Mouse (Mus musculus) spleen, postnatal 4 days (tissue): Measurements from ENCODE around the gene Rapgefl1.
"Not testable (repeated sequence)": the region's sequence is repeated elsewhere in the genome, so short reads cannot be mapped to it uniquely, and the experiment has no call there.

Experiments used
- DNase-seq, 2 experiments: peaks; one replicate each; pipeline ENCODE4 v3.0.0; 2022; ENCODE audit warnings: low spot score in 2 of 2

The Rapgefl1 gene

GRCm38 (mm10) chr11:98816706-98817239 lies 19.8 kb upstream of the Rapgefl1 start:
- no peak for DNase-seq

GRCm38 (mm10) chr11:98820968-98821367 lies 15.6 kb upstream of the Rapgefl1 start:
- DNase-seq, result no peak

- DNase-seq, result not testable (repeated sequence)
Measured at GRCm38 (mm10) chr11:98826071-98826470, 10.5 kb upstream of the Rapgefl1 start.

DNA sequence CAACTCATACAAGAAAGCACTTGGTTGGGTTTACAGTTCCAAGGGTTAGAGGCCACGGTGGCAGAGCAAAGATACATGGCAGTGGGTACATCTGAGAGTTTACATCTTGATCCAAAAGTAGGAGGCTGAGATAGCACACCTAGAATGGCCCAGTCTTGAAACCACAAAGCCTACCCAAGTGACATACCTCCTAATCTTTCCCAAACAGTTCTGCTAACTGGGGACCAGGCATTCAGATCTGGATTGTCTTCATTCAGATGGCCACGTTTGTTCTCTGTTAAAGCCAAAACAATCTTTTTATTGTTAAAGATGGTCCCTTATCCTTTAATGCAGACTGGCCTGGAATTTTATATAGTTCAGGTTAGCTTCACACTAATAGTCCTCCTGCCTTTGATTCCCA lies 8.7 kb upstream of the Rapgefl1 start:
- no peak for DNase-seq

DNA sequence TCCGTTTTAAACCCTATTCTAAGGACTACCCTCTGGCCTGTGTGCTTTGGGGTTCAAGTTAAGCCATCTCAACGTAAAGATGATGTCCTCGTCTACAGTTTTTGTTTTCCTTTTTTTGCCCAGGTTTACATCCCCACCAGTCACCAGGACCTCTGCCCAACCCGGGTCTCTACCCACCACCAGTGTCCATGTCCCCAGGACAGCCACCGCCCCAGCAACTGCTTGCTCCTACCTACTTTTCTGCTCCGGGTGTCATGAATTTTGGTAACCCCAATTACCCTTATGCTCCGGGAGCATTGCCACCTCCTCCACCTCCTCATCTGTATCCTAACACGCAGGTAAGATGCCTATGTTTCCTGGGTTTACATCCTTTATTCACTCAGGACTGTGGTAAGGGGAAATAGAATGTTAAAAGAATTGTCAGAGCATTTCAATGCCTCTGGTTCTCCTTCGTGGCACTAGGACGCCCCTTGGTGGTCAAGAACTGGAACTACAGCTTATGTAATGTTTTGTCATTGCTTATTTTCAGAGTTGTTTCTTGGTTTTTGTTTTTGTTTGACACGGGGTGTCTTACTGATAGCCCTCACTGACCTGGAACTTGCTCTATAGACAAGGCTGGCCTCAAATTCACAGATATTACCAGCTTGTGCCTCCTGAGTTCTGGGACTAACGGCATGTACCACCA lies 7.4 kb upstream of the Rapgefl1 start:
- DNase-seq, result peak; percentile 29 to 72

DNA sequence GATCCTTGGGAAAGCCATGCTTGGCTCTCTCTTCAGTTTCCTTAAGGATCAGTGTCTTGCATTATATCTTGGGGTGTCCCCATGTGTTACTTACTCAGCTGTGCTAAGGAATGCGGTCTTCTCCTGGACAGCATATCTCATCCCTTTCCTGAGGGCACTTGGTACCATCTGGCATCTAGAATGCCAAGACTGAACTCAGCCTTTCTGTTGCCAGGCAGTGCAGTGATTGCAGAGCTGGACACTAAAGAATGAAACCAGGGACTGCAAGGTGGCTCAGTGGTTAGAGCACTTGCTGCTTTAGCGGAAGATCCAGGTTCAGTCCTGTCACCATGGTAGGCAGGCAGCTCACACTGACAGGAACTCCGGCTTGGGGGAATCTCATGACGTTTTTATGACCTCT lies 6.7 kb upstream of the Rapgefl1 start:
- DNase-seq, result no peak

DNA sequence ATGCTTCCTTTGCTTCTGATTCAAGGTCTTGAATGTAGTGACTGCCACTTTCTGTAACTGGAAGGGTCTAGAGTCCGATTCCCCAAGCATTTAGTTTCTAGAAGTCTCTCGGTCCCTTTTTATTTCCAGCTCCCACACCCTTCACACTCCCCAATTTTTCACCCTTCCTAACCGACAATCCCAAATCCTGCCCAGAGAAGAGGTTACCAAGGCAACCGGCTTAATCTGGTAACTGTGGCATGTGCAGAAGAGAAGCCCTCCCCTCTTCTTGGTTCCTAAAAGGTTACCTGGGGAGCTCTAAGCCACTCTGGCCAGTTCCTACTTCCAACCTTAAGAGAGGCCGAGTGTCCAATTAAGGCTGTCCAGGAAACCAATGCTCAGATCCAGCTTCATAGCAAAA lies 1.3 kb upstream of the Rapgefl1 start:
- DNase-seq, result no peak

- no peak for DNase-seq
Measured at GRCm38 (mm10) chr11:98835725-98836124, 860 bp upstream of the Rapgefl1 start.

DNA sequence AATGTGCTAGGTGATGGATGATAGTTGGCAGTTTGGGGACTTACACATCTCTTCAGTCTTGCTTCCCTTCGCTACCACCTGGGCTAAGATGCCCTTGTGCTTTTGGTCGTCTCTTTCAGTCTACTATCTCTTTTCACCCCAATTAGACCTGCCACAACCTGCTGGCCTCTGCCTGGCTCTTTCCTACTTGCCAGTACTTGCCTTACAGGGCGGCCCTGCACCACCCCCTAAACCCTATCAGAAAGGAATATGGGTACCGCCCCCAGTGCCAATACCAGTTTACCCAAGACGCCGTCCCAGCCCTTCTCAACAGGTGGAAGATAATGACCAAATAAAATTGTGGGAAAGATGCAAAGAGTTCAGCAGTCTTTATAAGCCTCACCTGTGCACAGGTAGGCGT lies 457 bp upstream of the Rapgefl1 start:
- no peak for DNase-seq

- DNase-seq, result peak in 1 of 2 experiments; percentile 70
Measured at GRCm38 (mm10) chr11:98837231-98837704, 683 bp downstream of the Rapgefl1 start.

- no peak for DNase-seq
Measured at GRCm38 (mm10) chr11:98837917-98838316, 1.3 kb downstream of the Rapgefl1 start.

DNA sequence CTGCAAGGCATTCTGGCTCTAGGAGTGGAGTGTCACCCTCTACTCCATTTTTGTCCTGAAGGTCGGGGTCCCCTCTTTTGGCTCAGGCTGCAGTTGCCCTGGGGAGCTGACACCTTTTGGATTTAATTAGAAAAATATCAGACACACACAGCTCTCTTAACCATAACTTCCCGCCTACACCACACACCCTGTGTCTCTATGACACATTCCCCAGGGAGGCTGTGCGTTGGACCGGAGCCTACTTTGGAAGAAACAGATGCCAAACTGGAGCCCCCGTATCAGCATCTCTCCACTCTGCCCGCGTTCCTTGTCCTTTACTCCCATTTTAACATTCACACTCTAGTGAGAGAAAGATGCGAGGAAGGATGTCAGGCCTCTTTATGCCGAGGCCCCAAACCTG lies 1.9 kb downstream of the Rapgefl1 start:
- DNase-seq, result no peak

DNA sequence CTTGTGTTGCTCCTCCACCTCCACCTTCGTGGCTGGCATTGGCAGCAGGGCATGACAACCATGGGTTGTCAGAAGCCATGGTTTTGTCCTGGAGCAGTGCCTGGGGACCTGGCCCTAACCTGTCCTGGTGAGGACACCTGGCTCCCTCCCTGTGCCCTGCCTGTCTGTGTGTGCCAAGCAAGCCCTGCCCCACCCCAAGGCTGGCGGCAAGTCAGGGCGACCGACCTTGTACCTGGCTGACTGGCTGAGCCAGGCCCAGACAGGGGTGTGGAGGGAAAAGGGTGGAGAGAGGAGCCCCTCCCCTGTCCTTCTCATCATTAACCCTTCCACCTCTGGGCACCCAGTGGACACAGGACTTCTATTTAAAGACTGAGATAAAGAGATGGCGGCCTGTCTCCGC lies 2.8 kb downstream of the Rapgefl1 start:
- no peak for DNase-seq

DNA sequence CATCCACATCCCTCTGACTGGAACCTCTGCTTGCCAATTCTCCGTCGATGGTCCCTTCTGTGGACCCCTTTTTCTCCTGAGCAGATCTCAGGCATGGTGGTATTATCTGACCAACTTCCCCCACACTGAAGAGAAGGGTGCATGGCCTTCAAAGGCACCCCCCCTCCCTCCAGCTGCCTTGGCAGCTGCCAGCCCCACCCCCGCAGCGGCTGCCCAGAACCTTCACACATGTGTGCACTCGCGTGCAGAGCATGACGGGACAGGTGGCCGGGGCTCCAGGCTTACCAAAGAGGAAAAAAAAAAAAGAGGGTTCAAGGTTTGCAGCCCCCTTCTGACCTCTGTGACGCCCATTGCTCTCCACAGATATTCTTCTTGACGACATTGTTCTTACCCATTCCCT lies 3.3 kb downstream of the Rapgefl1 start:
- peak in 1 of 2 experiments; percentile 50 for DNase-seq

DNA sequence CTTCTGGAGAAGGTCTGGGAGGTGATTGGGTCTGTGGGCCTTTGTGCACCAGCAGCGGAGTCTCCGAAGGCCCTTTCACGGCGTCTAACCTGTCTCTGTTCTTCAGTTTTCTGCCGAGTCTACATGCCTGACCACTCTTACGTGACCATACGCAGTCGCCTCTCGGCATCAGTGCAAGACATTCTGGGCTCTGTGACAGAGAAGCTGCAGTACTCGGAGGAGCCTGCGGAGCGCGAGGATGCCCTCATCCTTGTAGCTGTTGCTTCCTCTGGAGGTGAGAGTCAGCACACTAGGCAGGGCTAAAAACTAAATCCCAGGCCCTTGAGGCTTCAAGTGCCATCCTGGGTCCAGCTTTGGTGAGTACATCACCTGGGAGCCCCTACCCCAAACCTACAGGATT lies 9.4 kb downstream of the Rapgefl1 start:
- DNase-seq, result no peak

- no peak for DNase-seq
Measured at GRCm38 (mm10) chr11:98846865-98847604, 10.4 kb downstream of the Rapgefl1 start.

DNA sequence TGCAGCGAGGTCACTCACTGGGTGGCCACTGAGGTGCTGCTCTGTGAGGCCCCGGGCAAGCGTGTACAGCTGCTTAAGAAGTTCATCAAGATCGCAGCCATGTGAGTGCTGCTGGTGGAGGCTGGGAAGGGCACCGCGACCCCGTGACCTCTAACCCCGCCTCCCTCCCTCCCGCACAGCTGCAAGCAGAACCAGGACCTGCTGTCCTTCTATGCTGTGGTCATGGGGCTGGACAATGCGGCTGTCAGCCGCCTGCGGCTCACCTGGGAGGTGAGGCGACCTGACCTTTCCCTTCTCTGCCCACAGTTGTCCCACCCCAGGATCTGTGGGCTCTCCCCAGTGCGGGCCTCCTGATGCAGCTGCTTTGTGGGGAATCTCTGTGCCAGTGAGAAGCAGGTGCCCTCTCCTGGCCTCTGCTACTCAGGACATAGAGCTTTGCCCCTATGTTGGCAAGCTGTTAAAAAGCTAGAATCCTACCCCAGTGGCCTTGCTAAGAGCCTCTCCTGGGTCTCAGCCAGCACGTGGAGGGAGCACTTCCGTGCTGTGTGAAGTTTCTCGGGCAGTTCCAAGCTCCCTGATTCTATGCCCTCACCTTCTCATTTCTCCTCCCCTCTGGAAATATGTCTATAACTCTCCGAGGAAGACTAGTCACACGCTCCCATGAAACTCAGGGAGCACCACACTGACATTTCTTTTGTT lies 12.8 kb downstream of the Rapgefl1 start:
- no peak for DNase-seq

- no peak for DNase-seq
Measured at GRCm38 (mm10) chr11:98850100-98851093, 13.8 kb downstream of the Rapgefl1 start.

- no peak for DNase-seq
Measured at GRCm38 (mm10) chr11:98854116-98854515, 17.5 kb downstream of the Rapgefl1 start.

DNA sequence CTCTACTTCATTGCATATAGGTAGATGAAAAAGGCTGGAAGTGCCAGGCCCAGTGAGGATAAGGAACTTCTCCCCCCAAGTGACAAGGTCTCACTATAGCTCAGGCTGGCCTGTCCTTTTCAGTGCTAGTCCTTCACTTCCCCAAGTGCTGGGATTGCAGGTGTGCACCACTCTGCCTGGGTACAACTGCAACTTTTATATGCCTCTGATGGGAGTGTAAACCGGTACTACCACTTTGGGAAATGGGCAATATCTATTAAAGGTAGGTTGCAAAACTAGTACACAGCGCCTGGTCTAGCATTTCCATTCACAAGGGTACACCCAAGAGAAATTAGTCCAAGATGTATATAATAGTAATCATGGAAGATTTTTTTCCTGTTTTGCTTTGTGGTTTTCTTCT lies 18.1 kb downstream of the Rapgefl1 start:
- no peak for DNase-seq
